Mouse (Mus musculus) C2C12 (cell line): ENCODE results near the gene Sh3rf3. TPM values are rescaled to one million over a fixed set of nuclear protein-coding genes. Genes with fewer than 3 reads are reported as not detected.

ENCODE experiments used
- H3K27me3 ChIP-seq: one replicate; pipeline ENCODE4 v1.6.1; 2011; ENCODE audit not compliant: control insufficient read depth, insufficient read depth, insufficient read length
- H3K36me3 ChIP-seq: one replicate; pipeline ENCODE4 v1.6.1; 2011; ENCODE audit not compliant: control insufficient read depth, insufficient read depth
- H3K4me3 ChIP-seq: one replicate; pipeline ENCODE4 v1.5.1; 2011; ENCODE audit warnings: mild to moderate bottlenecking, control low read depth; ENCODE audit not compliant: poor library complexity, insufficient read depth, severe bottlenecking
- H3K79me2 ChIP-seq: one replicate; pipeline ENCODE4 v1.6.1; 2011; ENCODE audit not compliant: control insufficient read depth, insufficient read depth
- H3K79me3 ChIP-seq: one replicate; pipeline ENCODE4 v1.6.1; 2011; ENCODE audit warnings: low read depth, control low read depth
- H3ac ChIP-seq: one replicate; pipeline ENCODE3; 2011; ENCODE audit warnings: low read depth; ENCODE audit not compliant: control insufficient read depth, insufficient read length
- CEBPB ChIP-seq: IDR thresholded peaks from one replicate; pipeline ENCODE4 v1.6.1; 2011; ENCODE audit warnings: low read depth, mild to moderate bottlenecking, control low read depth, moderate library complexity
- CTCF ChIP-seq: IDR thresholded peaks from one replicate; pipeline ENCODE4 v1.5.1; 2011; ENCODE audit not compliant: control insufficient read depth, insufficient read depth, insufficient read length
- FOSL1 ChIP-seq: IDR thresholded peaks from one replicate; pipeline ENCODE4 v1.8.0; 2011; ENCODE audit warnings: mild to moderate bottlenecking, low read length; ENCODE audit not compliant: poor library complexity, insufficient read depth, severe bottlenecking
- MAX ChIP-seq: IDR thresholded peaks from one replicate; pipeline ENCODE4 v1.6.1; 2011; ENCODE audit warnings: mild to moderate bottlenecking, control low read depth
- MYOD1 ChIP-seq: IDR thresholded peaks from one replicate; pipeline ENCODE4 v1.6.1; 2011; ENCODE audit warnings: low read depth; ENCODE audit not compliant: control insufficient read depth, insufficient read length
- MYOG ChIP-seq: IDR thresholded peaks from one replicate; pipeline ENCODE4 v1.6.1; 2011; ENCODE audit not compliant: control insufficient read depth, insufficient read length; ENCODE audit errors: extremely low read depth
- USF1 ChIP-seq: IDR thresholded peaks from one replicate; pipeline ENCODE4 v1.6.1; 2011; ENCODE audit warnings: low read depth, mild to moderate bottlenecking, control low read depth, moderate library complexity
- polyA plus RNA-seq: library from polyadenylated mRNA; unstranded; fragments of >200 nt; fragmentation: generic; extraction: Trizol; gene quantifications from one replicate; pipeline ENCODE4 v1.2.1, GENCODE M21; 2012; ENCODE audit warnings: missing spikeins

Gene Sh3rf3
- polyA plus RNA-seq, 1 experiment: 0.14 TPM

DNA sequence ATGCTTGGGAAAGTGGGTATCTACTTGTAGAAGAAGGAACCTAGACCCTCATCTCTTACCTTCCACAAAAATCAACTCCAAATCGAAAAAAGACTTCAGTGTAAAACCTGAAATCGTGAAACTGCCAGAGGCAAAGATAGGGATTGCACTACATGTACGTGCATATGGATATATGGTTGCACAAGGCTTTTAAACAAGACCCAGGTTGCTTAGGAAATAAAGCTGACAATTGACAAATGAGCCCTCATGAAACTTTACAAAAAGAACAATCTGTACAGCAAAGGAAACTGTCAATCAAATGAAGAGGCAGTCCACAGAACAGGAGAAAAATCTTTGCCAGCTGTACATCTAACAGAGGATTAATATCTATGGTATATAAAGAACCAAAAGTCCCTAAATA lies 129.7 kb downstream of the Sh3rf3 start:
- no peaks in the 10 kb centered on the region for H3K27me3 ChIP-seq
- no peaks in the 10 kb centered on the region for H3K79me3 ChIP-seq
- TF ChIP-seq CEBPB (no peak), FOSL1 (no peak), MYOD1 (no peak), CTCF (no peak), MAX (no peak), MYOG (no peak), USF1 (no peak)
- H3K36me3 ChIP-seq: no peaks in the 10 kb centered on the region
- H3ac ChIP-seq: no peak overlapping the region
- no peaks in the 10 kb centered on the region for H3K79me2 ChIP-seq
- H3K4me3 ChIP-seq: no peak overlapping the region

DNA sequence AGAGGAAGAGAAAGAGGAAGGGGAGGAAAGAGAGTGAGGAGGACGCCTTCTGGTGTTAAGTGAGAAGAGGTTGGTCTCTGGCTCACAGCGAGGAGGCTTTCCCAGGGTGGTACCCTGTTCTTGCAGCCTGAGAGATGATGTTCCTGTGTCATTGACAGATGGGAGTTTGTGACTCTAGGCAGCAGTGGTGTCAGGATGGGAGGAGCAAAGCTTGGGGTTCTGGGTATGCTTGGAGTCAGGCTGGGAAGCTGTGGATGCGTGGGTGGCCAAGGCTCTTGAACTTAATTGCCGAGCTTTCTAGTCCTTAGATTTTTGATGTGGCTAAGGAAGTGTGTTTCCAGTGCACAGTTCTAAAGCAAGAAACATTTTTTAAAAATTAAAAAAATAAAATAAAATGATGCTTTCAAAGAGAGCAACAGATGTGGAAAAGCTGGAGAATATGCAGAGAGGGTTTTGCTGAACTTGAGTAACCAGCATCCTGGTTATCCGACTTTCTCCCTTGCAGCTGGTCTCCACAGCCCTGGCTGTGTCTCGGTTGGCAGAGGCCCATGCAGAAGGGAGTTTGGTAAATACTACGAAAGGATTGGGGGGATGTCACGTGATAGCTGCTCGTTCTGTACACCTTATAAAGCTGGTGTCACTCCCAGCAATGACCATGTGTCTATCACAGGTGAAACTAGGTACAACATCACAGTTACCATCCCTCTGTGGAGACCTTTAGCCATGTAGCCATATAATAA lies 130.7 kb downstream of the Sh3rf3 start:
- Histone ChIP-seq H3K79me3 (no peaks in the 10 kb centered on the region), H3ac (no peak overlapping the region), H3K27me3 (no peaks in the 10 kb centered on the region), H3K36me3 (no peaks in the 10 kb centered on the region), H3K4me3 (no peak overlapping the region), H3K79me2 (no peaks in the 10 kb centered on the region)
- no peak for TF ChIP-seq CTCF
- TF ChIP-seq CEBPB: no peak
- no peak for TF ChIP-seq MYOD1
- no peak for TF ChIP-seq USF1
- no peak for TF ChIP-seq FOSL1
- TF ChIP-seq MYOG: no peak

DNA sequence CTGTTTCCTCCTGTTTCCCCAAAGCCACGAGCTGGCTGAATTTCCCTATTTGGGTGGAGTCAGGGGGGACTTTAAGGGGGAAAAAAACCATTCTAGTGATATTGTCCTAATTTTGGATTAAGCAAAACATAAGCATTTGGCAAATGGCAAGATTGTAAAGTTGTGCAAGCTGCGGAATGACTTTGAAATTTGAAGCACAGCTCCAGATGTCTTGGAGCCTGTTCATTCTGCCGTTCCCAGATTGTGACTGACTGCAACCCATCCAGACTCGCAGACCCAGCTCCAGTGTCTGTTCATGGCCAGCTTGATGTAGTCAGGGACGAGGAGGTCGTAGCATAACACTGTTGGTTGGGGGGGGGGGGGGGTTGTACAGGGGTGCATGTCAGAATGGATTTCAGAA lies 131.8 kb downstream of the Sh3rf3 start:
- no peaks in the 10 kb centered on the region for H3K36me3 ChIP-seq
- no peak overlapping the region for H3ac ChIP-seq
- no peak for TF ChIP-seq CEBPB
- no peak for TF ChIP-seq MYOG
- TF ChIP-seq MAX: no peak
- H3K4me3 ChIP-seq: no peak overlapping the region
- no peaks in the 10 kb centered on the region for H3K27me3 ChIP-seq
- no peaks in the 10 kb centered on the region for H3K79me2 ChIP-seq
- H3K79me3 ChIP-seq: no peaks in the 10 kb centered on the region

DNA sequence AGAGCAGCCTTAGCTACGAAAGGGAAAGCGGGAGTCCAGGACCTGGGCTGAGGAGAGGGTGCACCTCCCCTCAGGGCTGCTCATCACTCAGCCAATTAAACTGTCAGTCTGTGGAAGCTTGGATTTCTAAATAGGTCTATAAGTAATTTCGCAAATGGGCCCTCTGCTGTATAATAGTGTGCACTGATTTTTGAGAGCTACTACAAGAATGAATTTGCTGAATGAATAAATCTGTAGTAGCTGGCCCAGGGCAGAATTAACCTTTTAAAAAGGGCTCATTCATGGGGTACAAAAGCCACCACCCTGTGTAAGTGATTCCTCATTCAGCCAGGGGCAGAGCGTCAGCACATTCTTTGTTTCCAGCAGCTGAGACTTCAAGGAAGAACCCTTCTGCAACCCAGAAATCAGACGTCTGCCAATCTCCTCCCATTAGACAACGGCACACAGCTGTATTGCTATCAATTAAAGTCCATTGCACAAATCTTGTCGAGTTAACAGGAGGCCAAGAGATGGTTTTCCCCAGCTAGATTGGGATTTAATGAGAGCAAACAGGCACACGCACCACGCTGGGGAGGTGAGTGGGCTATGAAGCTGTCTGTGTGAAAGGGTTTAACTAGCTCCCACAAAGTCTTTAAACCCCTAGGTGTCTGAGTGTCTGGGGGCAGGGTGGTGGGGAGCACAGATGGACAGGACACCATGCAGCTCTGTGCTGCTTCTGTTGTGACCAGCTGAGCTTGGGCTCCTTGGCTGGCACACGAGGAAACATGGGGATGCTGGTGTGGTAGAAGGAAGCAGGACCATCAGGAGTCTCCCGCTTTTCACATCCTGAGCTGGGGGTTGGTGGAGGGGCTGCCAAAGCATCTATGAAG lies 136.8 kb downstream of the Sh3rf3 start:
- Histone ChIP-seq H3K36me3 (no peaks in the 10 kb centered on the region), H3ac (no peak overlapping the region), H3K4me3 (no peak overlapping the region), H3K27me3 (no peaks in the 10 kb centered on the region), H3K79me2 (no peaks in the 10 kb centered on the region), H3K79me3 (no peaks in the 10 kb centered on the region)
- TF ChIP-seq MYOD1 (no peak), MYOG (no peak), CTCF (no peak), USF1 (no peak), CEBPB (no peak)

DNA sequence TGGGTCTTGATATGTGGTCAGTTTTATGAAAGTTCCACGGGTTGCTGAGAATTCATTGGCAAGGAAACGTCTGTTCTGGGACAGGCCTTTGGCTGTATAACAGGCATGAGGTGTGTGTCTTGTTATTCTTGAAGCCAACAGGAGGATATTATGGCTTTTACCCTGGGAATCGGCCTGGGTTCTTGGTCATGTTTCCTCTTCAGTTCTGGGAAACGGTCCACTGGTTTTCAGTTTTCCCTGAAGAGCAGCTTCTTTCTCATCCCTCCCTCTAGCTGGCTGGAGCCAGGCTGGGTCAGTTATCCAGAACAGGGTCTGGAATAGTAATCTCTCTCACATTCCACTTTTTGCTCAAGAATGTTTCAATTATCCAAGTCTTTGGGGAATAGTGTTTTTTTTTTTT lies 147.0 kb downstream of the Sh3rf3 start:
- no peaks in the 10 kb centered on the region for H3K79me2 ChIP-seq
- TF ChIP-seq MAX (no peak), CEBPB (no peak)
- H3K4me3 ChIP-seq: no peak overlapping the region

DNA sequence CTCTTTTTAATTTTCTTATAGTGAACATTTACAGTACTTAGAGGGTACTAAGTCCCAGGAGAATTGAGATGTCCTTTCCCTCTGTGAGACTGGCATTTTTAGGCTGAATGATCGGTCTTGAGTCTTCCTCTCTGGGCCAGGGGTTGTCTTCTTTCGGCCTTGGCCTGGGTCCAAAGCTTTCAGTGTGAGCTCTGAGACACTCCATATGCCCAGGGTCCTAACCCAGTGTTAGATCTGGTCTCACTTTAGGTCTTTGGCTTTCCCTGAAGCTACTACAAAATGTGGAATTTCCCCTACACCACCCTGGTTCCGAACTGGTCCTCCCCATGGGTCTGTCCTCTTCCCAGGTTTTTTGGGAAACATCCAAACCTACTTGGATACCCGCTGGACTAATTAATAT lies 155.1 kb downstream of the Sh3rf3 start:
- H3ac ChIP-seq: no peak overlapping the region
- no peak overlapping the region for H3K4me3 ChIP-seq
- H3K79me2 ChIP-seq: no peaks in the 10 kb centered on the region
- no peaks in the 10 kb centered on the region for H3K79me3 ChIP-seq
- H3K36me3 ChIP-seq: no peaks in the 10 kb centered on the region
- no peaks in the 10 kb centered on the region for H3K27me3 ChIP-seq
- no peak for TF ChIP-seq MYOG
- no peak for TF ChIP-seq USF1
- TF ChIP-seq CTCF: no peak
- TF ChIP-seq FOSL1: no peak
- no peak for TF ChIP-seq MAX
- TF ChIP-seq CEBPB: no peak
- TF ChIP-seq MYOD1: no peak

More for the DNA sequence above, 147.0 kb downstream of the Sh3rf3 start:
- Histone ChIP-seq H3K36me3 (no peaks in the 10 kb centered on the region), H3K79me3 (no peaks in the 10 kb centered on the region), H3ac (no peak overlapping the region), H3K27me3 (no peaks in the 10 kb centered on the region)
